Mouse (Mus musculus) liver (tissue): ENCODE results near the gene Olfr33.

ENCODE experiments used
- DNase-seq: peaks from one replicate; pipeline ENCODE4 v3.0.0-alpha.2; 2020; ENCODE audit warnings: mixed read lengths

The Olfr33 gene

GRCm38 (mm10) chr7:102718970-102719369 is at the start of gene Olfr33:
Olfr33 (minus strand) TSS chr7:102719070.
- no peak for DNase-seq

- DNase-seq, result no peak
Observed at GRCm38 (mm10) chr7:102759266-102759665, 40.4 kb upstream of the Olfr33 start, which contains the start of the genes Olfr560 and Olfr78. Olfr560 (minus strand) TSS chr7:102759366. Olfr78 (minus strand) TSS chr7:102759471.

- no peak for DNase-seq
Observed at GRCm38 (mm10) chr7:102752086-102752485, 33.2 kb upstream of the Olfr33 start.

- DNase-seq, result no peak
Observed at GRCm38 (mm10) chr7:102737705-102738104, 18.8 kb upstream of the Olfr33 start.

GRCm38 (mm10) chr7:102733793-102734192 is 14.9 kb upstream of the Olfr33 start:
- no peak for DNase-seq

- no peak for DNase-seq
Observed at GRCm38 (mm10) chr7:102727391-102727790, 8.5 kb upstream of the Olfr33 start, which contains the start of gene Olfr559. Olfr559 (minus strand) TSS chr7:102727491.

GRCm38 (mm10) chr7:102701915-102702314 is 17.0 kb downstream of the Olfr33 start, which contains the start of gene Olfr558:
Olfr558 (plus strand) TSS chr7:102702215.
- no peak for DNase-seq

- no peak for DNase-seq
Observed at GRCm38 (mm10) chr7:102698461-102698860, 20.4 kb downstream of the Olfr33 start.

- DNase-seq, result peak; percentile 12
Observed at GRCm38 (mm10) chr7:102695358-102696125, 23.3 kb downstream of the Olfr33 start, which contains the start of gene Olfr557. Olfr557 (plus strand) TSS chr7:102695910.

- DNase-seq, result peak; percentile 85
Observed at GRCm38 (mm10) chr7:102686944-102687501, 31.8 kb downstream of the Olfr33 start, which contains the start of gene Trim68. Trim68 (minus strand) TSS chr7:102687327.

GRCm38 (mm10) chr7:102681916-102682315 is 37.0 kb downstream of the Olfr33 start:
- no peak for DNase-seq

GRCm38 (mm10) chr7:102676225-102676624 is 42.6 kb downstream of the Olfr33 start:
- no peak for DNase-seq

- no peak for DNase-seq
Observed at GRCm38 (mm10) chr7:102665378-102665777, 53.5 kb downstream of the Olfr33 start.

- DNase-seq, result no peak
Observed at GRCm38 (mm10) chr7:102664599-102664998, 54.3 kb downstream of the Olfr33 start, which contains the start of gene Olfr556. Olfr556 (plus strand) TSS chr7:102664899.
